Mouse (Mus musculus) heart, embryonic 11.5 days (tissue): Measurements from ENCODE around the gene Zfp131. TPM values are rescaled to one million over a fixed set of nuclear protein-coding genes. Genes with fewer than 3 reads are reported as not detected.
A peak's percentile ranks its signal among the peaks of the same experiment; 100 is the strongest.

ENCODE experiments used
- ATAC-seq: fragments of 200-750 bp; cut with Nextera tagmentation; replicated peaks from 2 replicates; pipeline ENCODE4 v1.8.0; 2017; ENCODE audit warnings: moderate library complexity; ENCODE audit not compliant: insufficient number of reproducible peaks, low FRiP score, low TSS enrichment
- H3K27ac ChIP-seq: fragments of 300-500 bp; sonication (generic); 2 replicates; pipeline ENCODE4 v1.5.1; 2014; ENCODE audit warnings: mild to moderate bottlenecking, low read depth, low read length
- H3K27me3 ChIP-seq: fragments of 300-500 bp; sonication (generic); 2 replicates; pipeline ENCODE4 v1.6.1; 2014; ENCODE audit warnings: mild to moderate bottlenecking, low read length, mixed read lengths; ENCODE audit not compliant: control insufficient read depth, insufficient read depth
- H3K36me3 ChIP-seq: fragments of 300-500 bp; sonication (generic); 2 replicates; pipeline ENCODE4 v1.6.1; 2014; ENCODE audit warnings: mild to moderate bottlenecking, low read length, moderate library complexity, mixed read lengths; ENCODE audit not compliant: control insufficient read depth, insufficient read depth
- H3K4me1 ChIP-seq: fragments of 300-500 bp; sonication (generic); 2 replicates; pipeline ENCODE4 v1.6.1; 2014; ENCODE audit warnings: low read length; ENCODE audit not compliant: control insufficient read depth, insufficient read depth
- H3K4me2 ChIP-seq: fragments of 300-500 bp; sonication (generic); 2 replicates; pipeline ENCODE4 v1.6.1; 2014; ENCODE audit warnings: mild to moderate bottlenecking, moderate library complexity
- H3K4me3 ChIP-seq: fragments of 300-500 bp; sonication (generic); 2 replicates; pipeline ENCODE4 v1.5.1; 2014; ENCODE audit warnings: low read depth, low read length
- H3K9ac ChIP-seq: fragments of 300-500 bp; sonication (generic); 2 replicates; pipeline ENCODE4 v1.6.1; 2014; ENCODE audit warnings: mild to moderate bottlenecking, low read depth, low read length, moderate library complexity
- H3K9me3 ChIP-seq: fragments of 300-500 bp; sonication (generic); replicated peaks from 2 replicates; pipeline ENCODE4 v1.6.1; 2016; ENCODE audit warnings: low read length; ENCODE audit not compliant: control insufficient read depth
- WGBS: fragments of 180-500 bp; shearing (Covaris S2); extraction: QIAGEN DNeasy Blood & Tissue Kit; methylation state at CpG from one replicate; pipeline ENCODE4 v1.1.7; 2014; ENCODE audit not compliant: insufficient replicate concordance; 5-methylcytosine and 5-hydroxymethylcytosine counted together
- polyA plus RNA-seq: library from polyadenylated mRNA; unstranded; fragments of >200 nt; fragmentation: Nextera tagmentation; extraction: Ambion mirVana; gene quantifications from 2 replicates; pipeline ENCODE4 v1.2.1, GENCODE M21; 2014

Gene Zfp131
- polyA plus RNA-seq, 1 experiment from 2014 or later: 23.9 TPM

GRCm38 (mm10) chr13:119766480-119766879 is 24.2 kb downstream of the Zfp131 start:
- H3K9ac ChIP-seq: no peak overlapping the region
- no peak for ATAC-seq
- H3K27me3 ChIP-seq: no peaks in the 10 kb centered on the region
- WGBS: 93% methylated on average over 7 of the region's 7 CpGs
- H3K4me3 ChIP-seq: no peak overlapping the region
- no peaks in the 10 kb centered on the region for H3K9me3 ChIP-seq
- H3K36me3 ChIP-seq: peaks cover 15% of the 10 kb centered on the region
- no peak overlapping the region for H3K27ac ChIP-seq
- no peaks in the 10 kb centered on the region for H3K4me1 ChIP-seq
- H3K4me2 ChIP-seq: no peak overlapping the region

DNA sequence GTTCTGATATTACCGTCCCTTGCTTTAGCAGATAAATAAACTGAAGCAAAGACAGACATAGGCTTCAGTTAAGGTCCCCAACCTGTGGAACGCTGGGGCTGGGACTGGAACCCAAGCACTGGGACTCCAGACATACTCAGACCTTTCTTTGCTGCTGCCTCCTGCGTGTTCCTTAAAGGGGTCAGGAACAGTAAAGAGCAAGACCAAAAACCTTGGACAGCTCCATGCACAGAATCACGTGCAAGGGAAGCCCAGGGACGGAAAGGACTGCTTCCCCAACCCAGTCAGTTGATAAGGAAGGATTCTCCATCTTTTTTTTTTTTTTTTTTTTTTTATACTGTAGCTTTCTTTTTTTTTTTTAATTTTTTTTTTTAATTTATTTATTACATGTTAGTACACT is 33.9 kb downstream of the Zfp131 start:
- Histone ChIP-seq H3K4me2 (no peak overlapping the region), H3K36me3 (no peaks in the 10 kb centered on the region; the same call in 1 of the 2 replicates), H3K9ac (no peak overlapping the region), H3K4me1 (peaks cover 3% of the 10 kb centered on the region; the same call in 1 of the 2 replicates), H3K27me3 (no peaks in the 10 kb centered on the region), H3K4me3 (no peak overlapping the region), H3K27ac (no peak overlapping the region), H3K9me3 (no peaks in the 10 kb centered on the region)
- WGBS: 19% methylated on average over 5 of the region's 5 CpGs
- ATAC-seq: no peak

DNA sequence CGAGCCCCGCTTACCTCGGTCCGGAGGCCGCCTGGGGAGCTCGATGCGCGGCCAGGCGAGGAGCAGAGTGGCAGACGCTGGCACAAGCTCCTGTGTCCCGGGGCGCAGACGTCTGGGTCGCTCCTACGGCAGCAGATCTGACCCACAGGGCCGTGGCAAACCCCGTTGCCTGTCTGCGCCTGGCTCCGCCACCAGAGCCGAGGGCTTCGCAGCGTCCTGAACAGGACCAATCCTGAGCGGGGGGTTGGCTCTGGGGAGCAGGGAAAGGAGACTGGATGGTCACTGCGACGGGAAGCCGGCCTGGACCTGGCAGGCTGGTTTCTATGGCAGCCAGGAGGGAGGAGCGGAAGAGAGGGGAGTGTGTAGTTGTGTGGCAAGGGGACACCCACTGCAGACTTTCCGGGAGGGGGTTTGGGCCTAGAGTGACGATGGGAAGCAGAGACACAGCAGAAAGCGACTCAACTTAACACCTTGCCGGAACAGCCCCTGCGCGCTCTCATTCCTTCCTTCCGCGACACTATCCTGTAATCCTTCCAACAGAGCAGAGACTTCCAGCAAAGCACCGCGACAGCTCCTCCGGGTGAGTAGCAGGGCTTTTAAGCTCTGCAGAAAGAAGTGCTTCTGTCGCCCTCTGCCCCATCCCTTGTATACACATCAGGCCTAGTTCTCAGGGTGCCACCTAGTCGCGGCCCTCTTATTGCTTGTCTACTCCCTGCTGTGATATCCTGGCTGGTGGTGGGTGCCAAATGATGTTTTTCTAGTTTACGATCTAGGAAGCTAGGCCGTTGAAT is 34.8 kb downstream of the Zfp131 start, which contains the start of gene Nim1k:
TSS of gene Nim1k (minus strand) at position 202 of the 791 bp plus-strand sequence.
- peak within 1 kb of the TSS; percentile 73 for H3K4me2 ChIP-seq
- H3K9me3 ChIP-seq: no peaks in the 10 kb centered on the region
- ATAC-seq: peak; percentile 91
- no peaks in the 10 kb centered on the region for H3K36me3 ChIP-seq
- peak within 1 kb of the TSS; percentile 60 for H3K4me3 ChIP-seq
- peak within 1 kb of the TSS; percentile 15; the same call in 1 of the 2 replicates for H3K27ac ChIP-seq
- H3K9ac ChIP-seq: peak within 1 kb of the TSS; percentile 52
- 2% methylated on average over 43 of the region's 43 CpGs for WGBS
- no peaks in the 10 kb centered on the region for H3K27me3 ChIP-seq
- H3K4me1 ChIP-seq: peaks cover 3% of the 10 kb centered on the region; the same call in 1 of the 2 replicates

DNA sequence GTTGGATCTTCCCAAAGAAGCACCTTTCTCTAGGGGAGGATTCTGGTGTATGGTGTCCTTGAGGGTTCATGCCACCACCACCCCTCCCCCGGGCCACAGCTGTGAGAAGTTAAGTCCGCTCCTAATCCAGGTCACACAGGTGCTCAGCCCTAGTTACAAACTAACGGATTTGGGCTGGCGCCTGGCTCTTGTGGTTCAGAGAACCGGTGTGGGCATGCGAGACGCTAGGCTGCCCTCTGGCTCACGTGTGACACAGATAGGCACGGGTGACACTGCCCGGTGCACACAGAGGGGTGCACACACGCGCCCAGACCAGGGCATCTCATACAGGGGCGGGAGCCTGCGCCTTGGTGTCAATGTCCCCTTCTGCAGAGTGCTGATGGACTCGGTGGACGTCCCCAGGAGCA is 35.5 kb downstream of the Zfp131 start:
- Histone ChIP-seq H3K4me1 (peaks cover 3% of the 10 kb centered on the region; the same call in 1 of the 2 replicates), H3K9ac (peak overlapping the region; percentile 52), H3K4me2 (peak overlapping the region; percentile 73), H3K27ac (no peak overlapping the region), H3K36me3 (no peaks in the 10 kb centered on the region), H3K9me3 (no peaks in the 10 kb centered on the region), H3K4me3 (peak overlapping the region; percentile 60), H3K27me3 (no peaks in the 10 kb centered on the region)
- 1% methylated on average over 16 of the region's 16 CpGs for WGBS
- peak; percentile 31; the same call in 1 of the 2 replicates for ATAC-seq

DNA sequence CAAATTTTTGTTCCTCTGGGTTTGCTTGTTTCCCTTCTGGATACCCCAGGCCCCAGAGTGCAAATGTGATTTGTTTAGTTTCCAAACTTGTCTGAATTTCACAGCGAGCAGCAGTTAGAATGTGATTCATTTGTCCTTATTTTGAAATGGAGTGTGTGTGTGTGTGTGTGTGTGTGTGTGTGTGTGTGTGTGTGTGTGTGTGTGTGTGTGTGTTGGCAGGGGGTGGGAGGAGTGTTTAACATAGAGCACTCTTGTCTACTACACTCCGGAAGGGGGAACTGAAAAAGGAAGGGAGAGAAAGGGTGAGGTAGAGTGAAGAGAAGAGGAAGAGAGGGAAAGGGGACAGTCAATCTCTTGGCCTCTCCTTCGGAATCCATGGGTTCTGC is 36.1 kb downstream of the Zfp131 start:
- H3K27ac ChIP-seq: no peak overlapping the region
- no peak overlapping the region; the same call in 1 of the 2 replicates for H3K4me2 ChIP-seq
- peaks cover 3% of the 10 kb centered on the region; the same call in 1 of the 2 replicates for H3K4me1 ChIP-seq
- WGBS: 48% methylated on average over 3 of the region's 3 CpGs
- no peaks in the 10 kb centered on the region for H3K27me3 ChIP-seq
- ATAC-seq: no peak
- H3K9ac ChIP-seq: no peak overlapping the region
- H3K9me3 ChIP-seq: no peaks in the 10 kb centered on the region
- H3K36me3 ChIP-seq: no peaks in the 10 kb centered on the region
- H3K4me3 ChIP-seq: no peak overlapping the region

DNA sequence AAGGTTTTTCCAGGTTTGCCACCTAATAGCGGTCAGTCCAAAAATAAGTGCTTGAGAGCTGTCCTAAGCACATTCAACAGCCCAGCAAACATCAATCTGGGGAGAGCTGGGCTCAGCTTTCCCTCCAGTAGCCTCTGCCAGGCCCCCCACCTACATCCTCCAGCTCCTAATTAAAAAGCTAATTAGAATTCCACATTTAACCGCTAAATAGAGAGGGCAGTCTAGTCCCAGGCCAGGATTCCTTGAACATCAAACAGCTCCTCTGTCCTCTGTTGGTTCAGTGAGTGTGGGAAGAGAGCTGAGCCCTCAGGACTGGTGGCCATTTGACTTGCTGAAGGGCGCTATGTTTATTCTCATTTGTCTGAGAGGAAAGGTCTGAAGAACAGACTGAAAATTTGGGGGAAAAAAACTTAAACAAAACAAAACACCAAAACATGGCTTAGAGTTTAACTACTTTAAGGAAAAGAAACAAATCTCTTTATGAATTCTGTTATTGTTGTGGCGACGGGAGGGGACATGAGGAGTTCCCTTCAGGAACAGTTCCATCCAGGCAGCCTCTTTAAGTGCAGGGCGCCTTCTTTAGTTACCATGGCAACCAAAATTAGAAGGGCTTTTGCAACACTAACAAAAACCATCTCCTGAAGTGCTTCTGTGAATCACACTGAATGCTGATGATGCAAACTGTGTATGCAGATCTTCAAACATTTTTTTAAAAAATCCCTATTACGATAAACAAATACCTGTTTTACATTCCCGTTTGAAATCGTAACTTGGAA is 36.6 kb downstream of the Zfp131 start:
- H3K4me3 ChIP-seq: no peak overlapping the region
- H3K4me1 ChIP-seq: peaks cover 3% of the 10 kb centered on the region; the same call in 1 of the 2 replicates
- no peaks in the 10 kb centered on the region for H3K9me3 ChIP-seq
- no peak overlapping the region for H3K27ac ChIP-seq
- H3K36me3 ChIP-seq: no peaks in the 10 kb centered on the region
- no peak overlapping the region for H3K9ac ChIP-seq
- ATAC-seq: no peak
- H3K4me2 ChIP-seq: no peak overlapping the region
- no peaks in the 10 kb centered on the region for H3K27me3 ChIP-seq
- WGBS: 65% methylated on average over 9 of the region's 9 CpGs

- H3K9me3 ChIP-seq: no peaks in the 10 kb centered on the region
- no peak overlapping the region for H3K4me3 ChIP-seq
- no peaks in the 10 kb centered on the region for H3K36me3 ChIP-seq
- no peak overlapping the region for H3K27ac ChIP-seq
- H3K4me2 ChIP-seq: no peak overlapping the region
- H3K9ac ChIP-seq: no peak overlapping the region
- no peaks in the 10 kb centered on the region for H3K27me3 ChIP-seq
- no peaks in the 10 kb centered on the region for H3K4me1 ChIP-seq
- no peak for ATAC-seq
- 73% methylated on average over 4 of the region's 4 CpGs for WGBS
Measured at GRCm38 (mm10) chr13:119746930-119747329, 43.8 kb downstream of the Zfp131 start.

DNA sequence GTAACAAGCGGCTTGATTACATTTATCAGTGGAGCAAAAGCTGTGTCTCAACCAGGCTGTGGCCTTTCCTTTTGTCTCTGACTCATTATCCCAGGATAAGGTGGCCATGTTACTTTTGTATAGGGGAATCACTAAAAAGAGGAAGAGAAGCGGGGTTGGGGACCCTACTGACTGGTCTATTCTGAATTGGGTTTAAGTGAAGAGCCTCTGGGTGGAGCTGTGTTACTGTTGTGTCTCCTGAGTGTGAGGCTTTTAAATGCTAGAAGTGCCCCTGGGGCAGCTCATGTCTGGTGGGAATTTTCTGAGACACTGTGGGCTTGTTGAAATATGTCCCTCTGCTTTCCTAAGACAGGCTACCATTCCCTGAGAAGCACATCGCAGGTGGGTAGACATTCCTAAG is 47.2 kb downstream of the Zfp131 start:
- WGBS: 69% methylated on average over 3 of the region's 3 CpGs

More for the DNA sequence above, 47.2 kb downstream of the Zfp131 start:
- no peaks in the 10 kb centered on the region for H3K36me3 ChIP-seq
- no peaks in the 10 kb centered on the region for H3K4me1 ChIP-seq
- H3K4me2 ChIP-seq: no peak overlapping the region
- H3K27ac ChIP-seq: no peak overlapping the region
- H3K9ac ChIP-seq: no peak overlapping the region
- no peaks in the 10 kb centered on the region for H3K27me3 ChIP-seq
- no peak overlapping the region for H3K4me3 ChIP-seq
- H3K9me3 ChIP-seq: no peaks in the 10 kb centered on the region
- no peak for ATAC-seq
